Mouse (Mus musculus): ENCODE measurements at regions not wholly inside any gene's neighbourhood (a gene's known extent, or its start where the extent isn't known, plus 50 kb on each side); places are given as distances from the start of the nearest gene placed in this dataset.

GRCm38 (mm10) chr14:72371702-72372277, 119.8 kb downstream of the Gm9195 start:
- peak; percentile 9 for DNase-seq (ENCODE audit: low read depth, low spot score)

- DNase-seq (ENCODE audit: low read depth, low spot score): no peak
Measured at GRCm38 (mm10) chr14:72360829-72361520, 130.7 kb downstream of the Gm9195 start.

GRCm38 (mm10) chr14:72360181-72360580, 131.5 kb downstream of the Gm9195 start:
- DNase-seq (ENCODE audit: low read depth, low spot score): no peak

- DNase-seq (ENCODE audit: low read depth, low spot score): no peak
Measured at GRCm38 (mm10) chr14:72357915-72358314, 133.7 kb downstream of the Gm9195 start.

GRCm38 (mm10) chr14:72342181-72342580, 149.5 kb downstream of the Gm9195 start:
- DNase-seq (ENCODE audit: low read depth, low spot score): no peak

DNA sequence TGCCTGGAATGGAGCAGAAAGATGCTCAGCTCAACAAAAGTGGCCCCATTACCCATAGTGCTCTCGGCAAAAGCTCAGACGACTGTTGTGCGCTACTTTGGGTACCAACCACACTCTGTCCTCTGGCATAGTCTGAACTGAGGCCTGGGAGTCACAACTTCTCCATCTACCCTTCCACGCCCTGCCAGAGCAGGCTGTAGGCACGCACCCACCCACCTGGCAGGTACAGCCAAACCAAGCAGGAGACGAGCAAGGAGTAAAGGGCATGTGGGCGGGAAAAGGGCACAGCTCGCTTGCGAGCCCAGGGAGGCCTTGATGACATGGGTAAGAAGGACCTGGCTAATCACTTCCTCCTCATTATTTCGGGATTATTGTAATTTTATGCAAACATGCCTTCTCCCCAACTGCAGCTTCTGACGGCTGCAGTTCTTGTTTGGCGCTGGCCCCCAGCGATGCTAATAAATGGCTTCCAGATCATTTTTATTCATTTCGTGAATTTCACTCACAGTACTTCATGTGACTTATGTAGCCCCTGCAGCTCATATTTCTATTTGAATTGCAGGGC, 150.0 kb downstream of the Gm9195 start:
- no peak for DNase-seq (ENCODE audit: low read depth, low spot score)

GRCm38 (mm10) chr14:72338046-72338445, 153.6 kb downstream of the Gm9195 start:
- no peak for DNase-seq (ENCODE audit: low read depth, low spot score)

- DNase-seq (ENCODE audit: low read depth, low spot score): no peak
Measured at GRCm38 (mm10) chr14:72303856-72304255, 187.8 kb downstream of the Gm9195 start.

- no peak for DNase-seq (ENCODE audit: low read depth, low spot score)
Measured at GRCm38 (mm10) chr14:72300026-72300425, 191.6 kb downstream of the Gm9195 start.

DNA sequence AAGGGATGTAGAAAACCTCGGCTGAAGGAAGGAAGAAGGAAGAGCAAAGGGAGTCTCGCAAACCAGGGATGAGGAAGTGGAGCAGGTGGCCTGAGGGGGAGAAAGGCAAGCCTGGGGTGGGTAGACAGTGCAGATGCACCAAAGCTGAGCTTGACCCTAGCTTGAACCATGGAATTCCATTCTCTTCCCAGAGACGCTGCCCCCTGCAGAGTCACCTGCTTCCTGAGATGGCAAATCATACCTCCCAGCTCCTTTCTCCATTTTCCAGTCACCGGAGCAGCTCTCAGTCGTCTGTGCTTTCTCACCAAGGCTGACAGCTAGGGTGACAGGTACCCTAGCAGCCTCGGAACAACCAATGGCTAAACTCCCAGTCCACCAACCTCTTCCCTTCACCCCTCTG, 197.0 kb downstream of the Gm9195 start:
- DNase-seq (ENCODE audit: low read depth, low spot score): no peak

- no peak for DNase-seq (ENCODE audit: low read depth, low spot score)
Measured at GRCm38 (mm10) chr14:72293677-72294387, 197.8 kb downstream of the Gm9195 start.

DNA sequence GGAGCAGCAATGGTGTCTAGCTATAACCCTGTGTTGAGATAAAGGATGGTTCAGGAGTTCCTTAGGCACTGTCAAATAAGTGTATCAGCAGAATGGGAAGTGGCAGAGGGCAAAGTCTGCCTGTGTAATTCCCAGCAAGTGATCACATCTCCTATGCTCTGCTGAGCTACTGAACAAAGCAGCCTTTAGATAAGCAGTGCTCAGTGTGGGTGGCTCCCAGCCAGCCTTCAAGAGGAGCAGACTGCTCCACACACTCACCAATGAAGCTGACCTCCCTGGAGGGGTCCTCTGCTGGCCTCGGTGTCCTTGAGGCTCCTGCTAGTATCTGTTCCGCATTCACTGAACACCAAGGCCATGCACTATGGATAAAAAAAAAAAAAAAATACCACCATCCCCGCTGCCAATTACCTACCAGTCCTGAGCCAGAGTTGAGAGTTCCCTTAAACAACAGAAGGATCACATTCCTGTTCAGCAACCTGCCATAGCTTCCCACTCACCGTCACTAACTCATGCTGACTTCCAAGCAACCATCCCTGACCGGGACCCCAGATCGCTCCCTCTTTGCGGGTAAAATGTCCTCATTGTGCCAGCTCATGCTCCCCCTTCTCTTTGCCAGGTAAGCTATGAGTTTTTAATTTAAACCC, 198.9 kb downstream of the Gm9195 start:
- DNase-seq (ENCODE audit: low read depth, low spot score): no peak

DNA sequence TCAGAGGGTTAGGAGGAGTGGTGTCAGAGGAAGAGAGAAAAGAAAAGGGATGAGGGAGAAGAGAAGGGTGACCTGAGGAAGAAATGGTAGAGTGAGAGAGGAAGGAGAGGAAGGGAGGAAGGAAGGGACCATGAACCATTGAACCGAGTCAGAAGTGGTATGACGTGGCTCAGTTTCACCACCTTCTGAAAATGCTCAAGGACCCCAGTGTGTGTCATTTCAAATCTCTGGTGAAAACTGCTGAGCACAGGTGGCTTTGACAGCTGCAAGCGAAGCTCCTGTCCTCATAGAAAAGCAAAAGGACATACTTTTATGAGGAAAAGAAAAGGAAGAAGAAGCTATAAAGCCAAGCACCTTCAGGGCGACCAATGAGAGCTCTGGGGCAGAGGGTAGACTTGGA, 214.3 kb downstream of the Gm9195 start:
- DNase-seq (ENCODE audit: low read depth, low spot score): no peak

DNA sequence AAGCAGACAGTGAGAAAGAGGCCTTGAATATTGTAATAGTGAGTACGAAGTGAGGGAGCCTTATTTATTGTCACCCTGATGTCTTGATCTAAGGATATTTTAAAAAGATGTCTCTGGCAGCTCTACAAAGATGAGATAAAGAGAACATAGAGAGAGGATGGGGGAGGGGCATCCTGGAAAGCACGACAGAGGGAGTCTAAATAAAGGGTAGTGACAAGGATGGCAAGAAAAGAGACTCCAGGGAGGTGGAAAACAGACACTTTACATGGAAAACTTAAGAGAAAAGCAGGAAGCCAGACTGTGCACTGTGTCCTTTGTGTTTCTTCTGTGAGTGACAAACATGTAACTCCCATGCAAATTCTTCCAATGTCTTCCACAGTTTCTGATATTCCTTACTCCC, 232.4 kb downstream of the Gm9195 start:
- no peak for DNase-seq (ENCODE audit: low read depth, low spot score)

DNA sequence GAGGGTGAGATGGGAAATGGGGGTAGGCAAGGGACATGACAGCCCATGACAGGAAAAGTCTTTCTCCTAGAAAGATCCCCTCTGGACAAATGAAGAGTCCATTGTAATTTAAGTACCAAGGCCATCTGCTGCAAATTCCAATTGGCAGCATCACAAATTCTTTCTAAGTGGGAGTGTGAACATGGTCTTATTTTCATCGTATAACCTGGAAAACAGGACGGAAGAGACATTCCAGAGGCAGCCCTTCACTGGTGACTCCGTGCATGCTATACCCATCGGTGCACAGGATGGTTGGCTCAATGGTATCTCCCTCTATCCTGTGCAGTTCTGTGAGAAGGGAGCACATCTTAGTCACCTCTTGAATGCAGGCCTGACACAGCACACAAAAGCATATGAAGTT, 249.8 kb downstream of the Gm9195 start:
- no peak for DNase-seq (ENCODE audit: low read depth, low spot score)

DNA sequence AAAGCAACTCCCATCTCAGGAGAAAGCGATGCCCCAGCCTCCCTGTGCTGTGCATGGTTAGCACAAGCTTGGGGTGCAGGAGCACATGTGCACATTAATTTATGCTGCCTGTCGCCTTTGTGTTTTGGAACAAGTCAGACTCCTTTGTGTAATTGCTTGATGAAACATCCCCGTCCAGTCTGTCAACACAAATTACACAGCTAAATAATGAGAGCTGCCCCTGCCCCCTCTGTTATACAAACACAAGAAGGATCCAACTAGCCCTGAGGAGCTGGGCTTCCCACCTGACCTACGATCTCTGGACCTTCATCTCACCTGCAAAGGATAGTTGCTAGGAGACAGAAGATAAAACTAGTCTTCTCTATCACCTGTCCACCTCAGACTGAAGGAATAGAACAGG, 251.4 kb downstream of the Gm9195 start:
- no peak for DNase-seq (ENCODE audit: low read depth, low spot score)

GRCm38 (mm10) chr14:72238344-72238743, 253.3 kb downstream of the Gm9195 start:
- no peak for DNase-seq (ENCODE audit: low read depth, low spot score)

DNA sequence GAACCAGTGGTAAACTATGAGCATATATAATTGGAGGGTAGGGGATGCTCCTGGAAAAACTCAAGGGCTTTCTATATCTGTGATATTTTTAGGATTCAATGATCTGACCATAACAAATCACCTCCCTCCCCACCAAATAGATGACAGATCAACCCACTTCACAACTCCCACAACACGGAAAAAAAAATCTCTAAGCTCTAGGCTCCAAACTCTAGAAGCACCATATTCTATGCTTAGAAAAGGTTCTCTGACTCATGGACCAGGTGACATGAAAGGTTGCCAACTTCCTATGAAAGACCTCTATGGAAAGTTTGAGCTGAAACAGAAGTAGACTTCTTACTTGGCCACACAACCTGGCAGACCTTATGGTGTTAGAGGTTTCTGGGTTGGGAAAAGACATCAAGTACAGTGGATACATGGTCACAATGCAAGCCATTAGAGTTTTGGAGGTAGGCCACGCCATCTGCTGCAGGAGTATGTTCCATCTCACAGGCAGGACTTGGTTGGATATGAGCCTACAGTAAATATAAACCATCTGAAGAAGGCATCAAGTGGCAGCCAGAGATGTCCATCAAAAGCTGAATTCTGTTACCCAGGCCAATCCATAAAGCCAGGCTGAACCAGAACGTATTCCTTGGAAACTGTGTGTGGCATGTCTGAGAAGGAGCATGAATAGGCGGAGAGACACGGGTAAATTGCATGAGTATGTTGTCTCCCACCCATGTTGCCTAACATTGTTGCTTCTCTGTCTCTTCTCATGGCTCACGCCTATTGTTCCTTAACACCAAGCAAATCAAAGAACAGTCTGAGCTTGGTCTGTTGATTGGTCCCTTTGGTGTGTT, 257.2 kb downstream of the Gm9195 start:
- no peak for DNase-seq (ENCODE audit: low read depth, low spot score)

GRCm38 (mm10) chr14:72227853-72228252, 263.8 kb downstream of the Gm9195 start:
- DNase-seq (ENCODE audit: low read depth, low spot score): no peak

GRCm38 (mm10) chr14:72227441-72227840, 264.2 kb downstream of the Gm9195 start:
- no peak for DNase-seq (ENCODE audit: low read depth, low spot score)

GRCm38 (mm10) chr14:72226946-72227345, 264.7 kb downstream of the Gm9195 start:
- DNase-seq (ENCODE audit: low read depth, low spot score): no peak
